Mouse (Mus musculus): ENCODE results near the gene Lrrc8c. TPM values are rescaled to one million over a fixed set of nuclear protein-coding genes. Genes with fewer than 3 reads are reported as not detected.

The Lrrc8c gene
- polyA plus RNA-seq, 1 experiment from 2014 or later = 15.7 TPM

DNA sequence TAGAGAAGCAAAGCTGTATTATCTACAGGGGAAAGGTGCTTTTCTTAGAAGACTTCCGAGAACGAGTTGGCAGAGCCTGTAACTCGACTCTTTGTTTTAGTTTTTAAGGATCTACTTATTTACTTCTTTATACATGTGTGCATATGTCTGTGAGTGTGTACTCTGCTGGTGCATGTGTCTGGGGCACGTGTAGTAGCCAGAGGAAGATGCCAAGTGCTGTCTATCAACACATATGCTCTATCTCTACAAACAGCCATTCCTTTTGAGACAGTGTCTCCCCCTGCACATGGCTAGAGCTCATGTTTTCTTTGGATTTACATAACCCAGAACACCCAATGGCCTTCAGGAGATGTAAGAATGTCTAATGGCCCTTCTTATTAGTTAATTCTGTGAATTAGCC, 6.9 kb upstream of the Lrrc8c start:
- no peak overlapping the region for H3K4me2 ChIP-seq

DNA sequence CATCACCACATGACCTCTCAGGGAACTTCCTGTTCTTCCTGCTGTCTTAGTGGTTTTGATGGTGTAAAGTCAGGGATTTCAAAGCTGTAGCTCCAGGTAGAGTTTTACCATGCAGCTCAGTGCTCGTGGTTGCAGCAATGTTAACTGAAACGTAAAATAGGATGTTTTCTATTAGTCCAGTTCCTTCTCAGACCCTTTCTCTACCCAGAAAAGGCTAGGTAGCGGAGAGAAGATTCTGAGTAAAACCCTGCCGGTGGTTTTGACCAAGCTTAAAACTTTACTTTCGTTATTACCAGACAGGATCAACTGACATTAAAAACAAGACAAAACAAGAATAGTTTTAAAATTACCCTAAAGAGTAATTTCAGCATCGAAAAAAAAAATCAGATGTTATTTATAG, 3.7 kb upstream of the Lrrc8c start:
- Histone ChIP-seq H3K9me3 (no peaks in the 10 kb centered on the region), H3K4me3 (no peak overlapping the region), H3K27me3 (peaks cover 10% of the 10 kb centered on the region; the same call in 1 of the 2 replicates), H3K9ac (no peak overlapping the region), H3K4me2 (no peak overlapping the region), H3K36me3 (no peaks in the 10 kb centered on the region), H3K4me1 (peaks cover 15% of the 10 kb centered on the region), H3K27ac (no peak overlapping the region)
- ATAC-seq (ENCODE audit: insufficient number of reproducible peaks, insufficient read depth, low FRiP score, low TSS enrichment, low read depth) = no peak
- 55% methylated on average over 6 of the region's 6 CpGs for WGBS

More for the DNA sequence above, 6.9 kb upstream of the Lrrc8c start:
- 49% methylated on average over 4 of the region's 4 CpGs for WGBS
- no peaks in the 10 kb centered on the region; the same call in 1 of the 2 replicates for H3K9me3 ChIP-seq
- no peak for ATAC-seq (ENCODE audit: insufficient number of reproducible peaks, insufficient read depth, low FRiP score, low TSS enrichment, low read depth)
- 0 out of 2 replicates have a peak, but pooled peaks cover 4% of the 10 kb centered on the region for H3K27me3 ChIP-seq
- H3K9ac ChIP-seq = no peak overlapping the region
- no peaks in the 10 kb centered on the region for H3K4me1 ChIP-seq
- H3K27ac ChIP-seq = no peak overlapping the region
- H3K4me3 ChIP-seq = no peak overlapping the region
- no peaks in the 10 kb centered on the region for H3K36me3 ChIP-seq

DNA sequence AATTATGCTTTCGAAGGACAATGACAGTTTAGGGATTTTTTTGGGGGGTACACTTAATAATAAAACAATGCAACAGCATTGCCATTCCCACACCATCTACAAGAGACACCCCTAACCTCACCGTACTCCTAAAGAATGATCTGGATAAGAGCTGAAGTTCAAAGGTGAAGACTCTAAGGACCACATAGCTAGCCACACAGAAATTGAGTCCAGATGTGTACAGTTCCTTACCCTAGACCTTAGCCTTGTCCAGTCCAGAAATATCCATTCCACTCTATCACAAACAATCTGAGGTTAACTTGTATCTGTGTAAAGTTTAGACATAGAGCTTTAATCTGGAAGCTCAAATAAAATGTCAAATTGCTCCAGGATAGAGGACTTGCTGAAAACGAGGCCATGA, 2.9 kb upstream of the Lrrc8c start:
- H3K9me3 ChIP-seq = no peaks in the 10 kb centered on the region
- H3K36me3 ChIP-seq = no peaks in the 10 kb centered on the region
- WGBS = 36% methylated on average over 3 of the region's 3 CpGs
- no peak overlapping the region for H3K4me2 ChIP-seq
- no peak overlapping the region for H3K27ac ChIP-seq
- H3K9ac ChIP-seq = no peak overlapping the region
- H3K4me3 ChIP-seq = no peak overlapping the region
- peaks cover 20% of the 10 kb centered on the region for H3K4me1 ChIP-seq
- peaks cover 10% of the 10 kb centered on the region; the same call in 1 of the 2 replicates for H3K27me3 ChIP-seq
- ATAC-seq (ENCODE audit: insufficient number of reproducible peaks, insufficient read depth, low FRiP score, low TSS enrichment, low read depth) = no peak

DNA sequence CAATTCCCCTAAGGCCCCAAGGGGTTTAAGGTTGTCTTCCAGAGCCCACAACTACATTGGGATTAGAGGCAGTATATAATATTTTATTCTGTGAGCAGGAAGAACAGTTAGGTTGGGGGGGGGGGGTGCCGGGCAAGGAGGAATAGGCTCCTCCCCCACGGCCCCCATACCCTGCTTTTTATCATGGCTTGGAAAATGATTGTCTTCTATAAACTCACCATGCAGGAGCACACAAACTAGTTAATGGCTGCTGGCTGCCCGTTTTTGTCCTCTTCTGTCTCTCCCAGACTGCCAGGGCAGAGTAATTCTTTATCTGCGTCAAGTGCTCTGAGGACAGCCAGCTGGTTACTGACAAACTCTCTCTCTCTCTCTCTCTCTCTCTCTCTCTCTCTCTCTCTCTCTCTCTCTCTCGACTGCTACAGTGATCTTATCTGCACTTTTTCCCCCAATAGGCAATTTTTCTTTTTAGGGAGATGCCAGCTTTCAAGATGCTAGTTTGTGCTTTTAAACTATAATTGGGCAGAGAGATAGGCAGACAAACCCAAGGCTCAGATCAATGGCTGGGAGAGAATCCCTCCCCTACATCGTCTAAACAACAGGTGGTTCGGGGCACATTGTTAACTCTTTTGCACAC, 1.1 kb upstream of the Lrrc8c start:
- Histone ChIP-seq H3K4me3 (peak overlapping the region; percentile 72), H3K27me3 (peaks cover 10% of the 10 kb centered on the region; the same call in 1 of the 2 replicates), H3K4me1 (peaks cover 20% of the 10 kb centered on the region), H3K4me2 (peak overlapping the region; percentile 84), H3K27ac (no peak overlapping the region), H3K9ac (peak overlapping the region; percentile 84), H3K36me3 (no peaks in the 10 kb centered on the region), H3K9me3 (no peaks in the 10 kb centered on the region)
- no peak for ATAC-seq (ENCODE audit: insufficient number of reproducible peaks, insufficient read depth, low FRiP score, low TSS enrichment, low read depth)
- WGBS = 19% methylated on average over 7 of the region's 7 CpGs

DNA sequence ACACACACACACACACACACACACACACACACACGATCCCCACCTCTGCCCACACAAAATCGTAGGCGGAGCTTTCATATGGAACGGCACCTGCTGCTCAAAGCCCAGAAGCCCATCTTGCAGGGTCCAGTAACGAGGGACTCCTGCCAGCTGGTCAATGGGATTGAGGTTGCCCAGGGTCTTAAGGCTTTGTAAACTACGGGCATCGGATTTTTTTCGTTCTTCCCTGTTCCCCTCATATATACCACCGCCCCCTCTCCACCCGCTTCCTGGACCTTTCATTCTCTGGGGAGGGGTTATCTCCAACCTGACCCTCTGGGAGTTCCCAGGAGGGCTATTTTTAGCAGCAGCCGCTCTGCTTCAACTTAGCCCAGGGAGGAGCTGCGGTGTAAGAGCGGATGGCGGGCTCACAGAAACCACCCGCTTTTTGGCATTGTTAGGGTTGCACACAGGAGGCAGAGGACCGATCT, 527 bp upstream of the Lrrc8c start:
- Histone ChIP-seq H3K36me3 (no peaks in the 10 kb centered on the region), H3K4me1 (peaks cover 20% of the 10 kb centered on the region), H3K9me3 (no peaks in the 10 kb centered on the region), H3K27ac (peak overlapping the region; percentile 82), H3K9ac (peak overlapping the region; percentile 84), H3K4me2 (peak overlapping the region; percentile 84), H3K27me3 (peaks cover 10% of the 10 kb centered on the region; the same call in 1 of the 2 replicates), H3K4me3 (peak overlapping the region; percentile 72)
- ATAC-seq (ENCODE audit: insufficient number of reproducible peaks, insufficient read depth, low FRiP score, low TSS enrichment, low read depth) = peak; percentile 18; the same call in 1 of the 2 replicates
- 1% methylated on average over 16 of the region's 16 CpGs for WGBS

DNA sequence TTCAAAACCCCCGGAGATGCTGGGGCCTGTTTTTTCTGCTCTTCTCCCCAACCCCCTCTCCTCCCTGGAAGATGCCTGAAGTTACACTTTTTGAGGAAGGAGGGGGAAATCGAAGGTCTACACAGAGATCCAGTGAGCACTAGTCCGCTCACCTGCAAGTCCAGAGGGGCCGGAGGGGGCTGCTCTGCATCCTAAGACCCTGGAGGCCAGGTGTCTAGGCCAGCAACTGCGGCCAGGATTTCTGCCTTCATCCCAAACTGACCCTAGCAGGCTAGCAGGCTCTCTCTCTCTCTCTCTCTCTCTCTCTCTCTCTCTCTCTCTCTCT, 750 bp downstream of the Lrrc8c start:
- H3K4me2 ChIP-seq = peak overlapping the region; percentile 84
- H3K9me3 ChIP-seq = no peaks in the 10 kb centered on the region
- peak; percentile 1; the same call in 1 of the 2 replicates for ATAC-seq (ENCODE audit: insufficient number of reproducible peaks, insufficient read depth, low FRiP score, low TSS enrichment, low read depth)
- H3K27me3 ChIP-seq = peaks cover 10% of the 10 kb centered on the region; the same call in 1 of the 2 replicates
- H3K36me3 ChIP-seq = no peaks in the 10 kb centered on the region
- peak overlapping the region; percentile 72 for H3K4me3 ChIP-seq
- peaks cover 20% of the 10 kb centered on the region for H3K4me1 ChIP-seq
- H3K9ac ChIP-seq = peak overlapping the region; percentile 84
- WGBS = 7% methylated on average over 5 of the region's 5 CpGs
- peak overlapping the region; percentile 82; the same call in 1 of the 2 replicates for H3K27ac ChIP-seq

DNA sequence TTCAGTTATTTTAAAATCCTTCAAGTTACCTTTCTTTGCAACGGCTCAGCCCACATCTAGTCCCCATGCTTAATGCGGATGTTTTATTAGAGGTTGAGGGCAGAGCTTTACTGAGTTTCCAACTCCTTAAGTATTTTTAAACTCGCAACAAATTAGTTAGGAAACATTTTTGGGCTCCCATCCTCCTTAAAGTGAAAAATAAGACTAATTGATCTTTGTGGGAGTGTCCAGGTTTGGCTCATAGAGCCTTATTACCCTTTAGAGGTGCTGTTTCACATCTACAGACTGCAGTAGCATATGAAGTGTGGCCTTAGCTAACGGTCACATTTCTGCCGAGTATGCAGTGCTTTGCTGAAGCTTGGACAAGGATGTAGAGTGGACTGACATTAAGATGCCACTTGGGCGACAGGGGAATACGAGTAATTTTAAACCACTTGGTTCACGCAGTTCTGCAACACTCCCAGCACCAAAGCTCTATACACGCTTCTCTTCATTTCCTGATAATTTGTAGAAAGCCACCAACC, 1.3 kb downstream of the Lrrc8c start:
- peak overlapping the region; percentile 84 for H3K9ac ChIP-seq
- H3K27me3 ChIP-seq = peaks cover 10% of the 10 kb centered on the region; the same call in 1 of the 2 replicates
- no peak overlapping the region for H3K27ac ChIP-seq
- H3K9me3 ChIP-seq = no peaks in the 10 kb centered on the region
- peaks cover 20% of the 10 kb centered on the region for H3K4me1 ChIP-seq
- peak overlapping the region; percentile 72 for H3K4me3 ChIP-seq
- ATAC-seq (ENCODE audit: insufficient number of reproducible peaks, insufficient read depth, low FRiP score, low TSS enrichment, low read depth) = no peak
- 54% methylated on average over 9 of the region's 9 CpGs for WGBS
- 0 out of 2 replicates have a peak, but pooled peaks cover 3% of the 10 kb centered on the region for H3K36me3 ChIP-seq
- H3K4me2 ChIP-seq = peak overlapping the region; percentile 84

DNA sequence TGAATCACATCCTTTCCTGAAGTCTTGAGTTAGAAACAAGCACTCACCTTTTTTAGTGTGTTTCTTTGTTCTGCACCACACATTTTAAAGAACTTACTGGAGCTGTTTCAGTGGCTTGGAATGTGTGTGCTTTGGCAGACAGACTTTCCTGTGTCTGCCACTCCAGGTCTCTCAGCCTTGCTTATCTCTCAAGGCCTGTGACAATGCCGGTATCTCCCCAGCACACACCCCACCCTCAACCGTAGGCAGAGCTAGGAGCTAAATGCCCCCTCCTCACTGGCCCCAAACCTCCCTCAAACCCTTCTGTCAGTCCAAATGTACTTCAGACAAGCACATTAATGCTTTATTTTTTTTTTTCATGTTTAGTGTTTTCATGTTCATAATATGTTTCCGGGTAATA, 4.3 kb downstream of the Lrrc8c start:
- WGBS = 70% methylated on average over 3 of the region's 3 CpGs
- Histone ChIP-seq H3K36me3 (peaks cover 3% of the 10 kb centered on the region; the same call in 1 of the 2 replicates), H3K4me2 (no peak overlapping the region), H3K4me3 (no peak overlapping the region), H3K4me1 (peaks cover 15% of the 10 kb centered on the region), H3K27ac (no peak overlapping the region), H3K27me3 (no peaks in the 10 kb centered on the region), H3K9me3 (no peaks in the 10 kb centered on the region), H3K9ac (no peak overlapping the region)
- ATAC-seq (ENCODE audit: insufficient number of reproducible peaks, insufficient read depth, low FRiP score, low TSS enrichment, low read depth) = no peak

DNA sequence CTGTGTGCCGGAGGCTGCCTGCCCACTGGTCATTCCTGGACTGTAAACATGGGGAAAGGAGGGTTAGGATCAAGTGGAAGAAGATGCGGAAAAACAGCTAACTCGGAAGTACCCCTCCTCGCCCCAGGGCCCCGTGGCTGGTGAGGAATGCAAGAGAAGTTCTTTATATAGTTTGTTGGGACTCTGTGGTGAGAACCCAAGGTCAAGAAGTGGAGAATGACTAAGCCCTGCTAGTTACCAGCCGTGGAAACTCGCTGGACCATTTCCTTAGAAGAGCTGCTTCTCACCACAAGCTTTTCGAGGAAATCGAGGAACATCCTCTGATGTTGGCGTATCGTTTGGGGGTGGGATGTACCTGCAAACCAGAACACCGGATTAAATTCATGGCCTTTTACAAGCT, 5.8 kb downstream of the Lrrc8c start:
- WGBS = 90% methylated on average over 12 of the region's 12 CpGs
- Histone ChIP-seq H3K4me1 (peaks cover 10% of the 10 kb centered on the region), H3K27ac (no peak overlapping the region), H3K9ac (no peak overlapping the region), H3K4me2 (no peak overlapping the region), H3K9me3 (no peaks in the 10 kb centered on the region), H3K36me3 (peaks cover 3% of the 10 kb centered on the region; the same call in 1 of the 2 replicates), H3K27me3 (no peaks in the 10 kb centered on the region), H3K4me3 (no peak overlapping the region)
- ATAC-seq (ENCODE audit: insufficient number of reproducible peaks, insufficient read depth, low FRiP score, low TSS enrichment, low read depth) = no peak

DNA sequence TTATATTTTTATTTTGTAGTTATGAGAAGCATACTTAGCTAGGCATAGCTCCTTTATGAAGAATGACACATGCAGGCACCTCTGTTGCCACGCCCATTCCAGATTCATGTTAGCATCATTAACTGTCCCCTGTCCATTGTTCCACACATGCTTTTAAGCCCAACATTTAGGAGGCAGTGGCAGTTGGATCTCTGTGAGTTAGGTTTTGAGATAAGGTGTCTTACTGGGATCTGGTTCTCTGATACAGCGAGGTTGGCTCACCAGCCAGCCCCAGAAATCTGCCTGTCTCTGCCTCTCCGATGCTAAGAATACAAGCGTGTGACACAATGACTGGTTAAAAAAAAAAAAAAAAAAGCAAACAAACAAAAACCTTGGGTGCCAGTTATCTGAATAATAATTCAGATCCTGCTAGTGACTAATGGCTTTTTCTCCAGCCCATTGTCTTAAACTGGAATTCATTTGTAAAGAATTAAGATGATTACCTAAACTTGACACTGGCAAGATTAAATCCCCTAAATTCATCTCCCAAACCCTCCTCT, 7.0 kb downstream of the Lrrc8c start:
- no peaks in the 10 kb centered on the region for H3K4me1 ChIP-seq
- H3K4me2 ChIP-seq = no peak overlapping the region
- no peak for ATAC-seq (ENCODE audit: insufficient number of reproducible peaks, insufficient read depth, low FRiP score, low TSS enrichment, low read depth)
- H3K9ac ChIP-seq = no peak overlapping the region
- no peak overlapping the region for H3K4me3 ChIP-seq
- no peaks in the 10 kb centered on the region for H3K27me3 ChIP-seq
- H3K27ac ChIP-seq = no peak overlapping the region
- no peaks in the 10 kb centered on the region for H3K9me3 ChIP-seq
- 91% methylated on average over 4 of the region's 4 CpGs for WGBS
- H3K36me3 ChIP-seq = peaks cover 3% of the 10 kb centered on the region; the same call in 1 of the 2 replicates

DNA sequence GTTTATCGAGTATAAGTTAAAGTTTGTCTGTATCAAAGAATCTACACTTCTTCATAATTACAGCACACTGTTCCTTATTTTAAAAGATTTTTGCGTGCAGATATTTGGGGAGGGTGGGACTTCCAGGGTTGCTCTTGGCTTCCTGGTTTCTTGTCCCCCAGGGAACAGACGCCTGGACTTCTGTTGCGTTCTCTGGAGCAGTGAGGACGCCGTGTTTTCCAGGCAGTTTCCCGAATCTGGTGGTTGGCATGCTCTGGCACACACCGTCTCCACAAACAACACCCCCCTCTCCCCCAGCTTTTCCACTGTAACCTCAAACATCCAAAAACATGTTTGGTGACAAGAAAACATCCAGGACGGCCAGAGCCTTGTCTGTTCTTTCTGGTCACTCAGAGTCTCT, 7.6 kb downstream of the Lrrc8c start:
- Histone ChIP-seq H3K36me3 (peaks cover 3% of the 10 kb centered on the region; the same call in 1 of the 2 replicates), H3K4me3 (no peak overlapping the region), H3K4me2 (no peak overlapping the region), H3K9me3 (no peaks in the 10 kb centered on the region), H3K9ac (no peak overlapping the region), H3K27ac (no peak overlapping the region), H3K4me1 (no peaks in the 10 kb centered on the region), H3K27me3 (no peaks in the 10 kb centered on the region)
- WGBS = 83% methylated on average over 9 of the region's 9 CpGs
- ATAC-seq (ENCODE audit: insufficient number of reproducible peaks, insufficient read depth, low FRiP score, low TSS enrichment, low read depth) = no peak
